Mouse (Mus musculus) left cerebral cortex, postnatal 10 days (tissue): ENCODE results near the gene Per1. TPM values are rescaled to one million over a fixed set of nuclear protein-coding genes. Genes with fewer than 3 reads are reported as not detected.
A peak's percentile ranks its signal among the peaks of the same experiment; 100 is the strongest.

Experiments used
- DNase-seq, 2 experiments: peaks; one replicate each; pipeline ENCODE4 v3.0.0; 2021 to 2022; ENCODE audit warnings: low spot score in 2 of 2, mixed read lengths in 1 of 2; ENCODE audit errors: extremely low spot score in 1 of 2
- intact Hi-C: fragments of 180-260 bp; cut with DNase I; formaldehyde crosslinking; loops from one replicate; pipeline ENCODE4 v1.15.1; 2025
- total RNA-seq, 2 experiments: library from RNA; stranded (reverse); gene quantifications; 2 replicates each; pipeline ENCODE4 v1.2.3; 2021

The Per1 gene
- total RNA-seq, 2 experiments from 2014 or later: 71.2 to 83.9 TPM

GRCm38 (mm10) chr11:69121001-69121740, 26.2 kb downstream of the Per1 start:
- intact Hi-C loops: no loop called here
- DNase-seq: peak in 1 of 2 experiments; percentile 49

- intact Hi-C loops: no loop called here
- DNase-seq: peak in 1 of 2 experiments; percentile 81
Observed at GRCm38 (mm10) chr11:69121741-69122335, 26.8 kb downstream of the Per1 start.

DNA sequence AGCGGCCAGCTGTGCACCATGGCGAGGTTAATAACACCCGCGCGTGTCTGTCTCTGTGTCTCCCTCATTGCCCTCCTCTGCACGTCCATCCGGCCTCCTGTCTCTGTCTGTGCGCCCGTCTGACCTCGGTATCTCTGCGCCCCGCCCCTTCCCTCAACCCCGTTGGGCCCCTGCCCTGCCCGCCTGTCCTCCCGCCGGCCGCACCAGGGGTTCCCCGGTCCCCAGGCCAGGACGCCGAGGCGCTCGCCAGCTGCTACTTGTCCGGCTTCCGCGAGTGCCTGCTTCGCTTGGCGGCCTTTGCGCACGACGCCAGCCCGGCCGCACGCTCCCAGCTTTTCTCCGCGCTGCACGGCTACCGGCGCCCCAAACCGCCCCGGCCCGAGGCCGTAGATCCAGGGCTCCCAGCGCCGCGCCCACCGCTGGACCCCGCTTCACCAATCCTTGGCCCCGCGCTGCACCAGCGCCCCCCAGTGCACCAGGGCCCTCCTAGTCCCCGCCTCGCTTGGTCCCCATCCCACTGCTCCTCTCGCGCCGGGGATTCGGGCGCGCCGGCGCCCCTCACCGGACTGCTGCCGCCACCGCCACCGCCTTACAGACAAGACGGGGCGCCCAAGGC, 27.4 kb downstream of the Per1 start, which contains the start of gene 9130213A22Rik:
9130213A22Rik (minus strand) TSS at position 254 of the 616 bp plus-strand sequence.
- intact Hi-C loops: no loop called here
- peak; percentile 84 to 95 for DNase-seq

DNA sequence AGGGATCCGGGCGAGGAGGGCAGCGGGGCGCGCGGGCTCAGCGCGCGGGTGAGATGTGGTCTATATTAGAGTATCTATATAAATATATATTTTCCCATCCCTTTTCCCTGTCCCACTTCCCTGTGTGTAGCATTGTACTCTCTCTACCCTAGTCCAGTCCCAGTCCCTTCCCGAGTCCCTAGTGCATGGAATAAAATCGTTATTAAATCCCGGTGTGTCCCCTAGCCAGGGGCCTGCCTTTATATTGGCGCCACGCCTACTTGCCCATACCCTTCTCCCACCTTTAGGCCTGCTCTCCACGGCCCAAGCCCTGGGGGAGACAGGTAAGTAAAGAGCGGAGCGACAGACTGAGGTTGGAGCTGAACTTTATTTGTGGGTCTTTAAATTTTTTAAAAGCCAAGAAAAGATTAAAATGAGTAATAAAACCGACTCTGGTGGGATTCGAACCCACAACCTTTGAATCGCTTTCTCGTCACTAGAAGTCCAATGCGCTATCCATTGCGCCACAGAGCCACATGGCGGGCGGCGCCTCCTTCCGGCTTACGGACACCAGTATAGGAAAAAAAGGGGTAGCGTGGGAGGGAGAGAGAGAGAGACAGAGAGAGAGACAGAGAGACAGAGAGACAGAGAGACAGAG, 28.2 kb downstream of the Per1 start:
- intact Hi-C loops: no loop called here
- peak; percentile 91 to 94 for DNase-seq

DNA sequence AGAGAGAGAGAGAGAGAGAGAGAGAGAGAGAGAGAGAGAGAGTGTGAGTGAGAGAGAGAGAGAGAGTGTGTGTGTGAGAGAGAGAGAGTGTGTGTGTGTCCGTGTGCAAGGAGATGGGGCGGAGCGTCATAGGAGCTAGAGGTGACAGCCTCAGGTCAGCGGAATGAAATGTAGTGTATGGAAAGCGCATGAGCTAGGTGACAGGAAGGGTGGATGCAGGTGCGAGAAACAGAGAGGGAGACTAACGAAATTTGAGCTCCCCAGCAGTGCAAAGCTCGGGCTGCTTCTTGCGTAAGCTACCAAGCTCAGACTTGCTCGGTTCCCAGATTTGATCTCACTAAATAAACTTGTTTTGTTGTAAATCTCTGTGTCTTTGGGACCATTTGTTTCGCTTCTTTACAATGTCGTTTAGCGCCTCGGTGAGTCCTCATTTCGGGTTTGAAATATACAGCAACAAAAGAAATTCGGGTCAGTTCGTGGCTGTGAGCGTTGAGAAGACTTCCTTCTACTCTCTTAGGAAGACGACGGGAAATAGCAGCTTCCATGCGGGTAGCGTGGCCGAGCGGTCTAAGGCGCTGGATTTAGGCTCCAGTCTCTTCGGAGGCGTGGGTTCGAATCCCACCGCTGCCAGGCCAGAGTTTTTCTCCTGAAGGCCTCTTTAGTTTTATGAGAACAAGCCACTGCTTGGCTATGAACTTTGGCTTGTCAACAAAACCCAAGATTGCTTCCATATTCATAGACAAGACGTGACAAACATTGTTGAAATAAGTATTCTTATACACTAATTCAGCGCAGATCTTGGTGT, 28.9 kb downstream of the Per1 start:
- intact Hi-C loops: loop anchor here (1.0 kb wide), 1 partner anchor 61 kb away; no protein-coding TSS in a partner anchor
- peak; percentile 90 to 92 for DNase-seq

- peak; percentile 64 to 80 for DNase-seq
- intact Hi-C loops: loop anchor here (1.0 kb wide), 1 partner anchor 61 kb away; no protein-coding TSS in a partner anchor
Observed at GRCm38 (mm10) chr11:69124498-69124847, 29.5 kb downstream of the Per1 start.

- intact Hi-C loops: no loop called here
- DNase-seq: peak; percentile 79 to 82
Observed at GRCm38 (mm10) chr11:69125041-69125851, 30.2 kb downstream of the Per1 start.

- DNase-seq: no peak
- intact Hi-C loops: no loop called here
Observed at GRCm38 (mm10) chr11:69125852-69125918, 30.7 kb downstream of the Per1 start, which contains the start of gene Aloxe3. Gene Aloxe3 (plus strand): TSS chr11:69125896.

DNA sequence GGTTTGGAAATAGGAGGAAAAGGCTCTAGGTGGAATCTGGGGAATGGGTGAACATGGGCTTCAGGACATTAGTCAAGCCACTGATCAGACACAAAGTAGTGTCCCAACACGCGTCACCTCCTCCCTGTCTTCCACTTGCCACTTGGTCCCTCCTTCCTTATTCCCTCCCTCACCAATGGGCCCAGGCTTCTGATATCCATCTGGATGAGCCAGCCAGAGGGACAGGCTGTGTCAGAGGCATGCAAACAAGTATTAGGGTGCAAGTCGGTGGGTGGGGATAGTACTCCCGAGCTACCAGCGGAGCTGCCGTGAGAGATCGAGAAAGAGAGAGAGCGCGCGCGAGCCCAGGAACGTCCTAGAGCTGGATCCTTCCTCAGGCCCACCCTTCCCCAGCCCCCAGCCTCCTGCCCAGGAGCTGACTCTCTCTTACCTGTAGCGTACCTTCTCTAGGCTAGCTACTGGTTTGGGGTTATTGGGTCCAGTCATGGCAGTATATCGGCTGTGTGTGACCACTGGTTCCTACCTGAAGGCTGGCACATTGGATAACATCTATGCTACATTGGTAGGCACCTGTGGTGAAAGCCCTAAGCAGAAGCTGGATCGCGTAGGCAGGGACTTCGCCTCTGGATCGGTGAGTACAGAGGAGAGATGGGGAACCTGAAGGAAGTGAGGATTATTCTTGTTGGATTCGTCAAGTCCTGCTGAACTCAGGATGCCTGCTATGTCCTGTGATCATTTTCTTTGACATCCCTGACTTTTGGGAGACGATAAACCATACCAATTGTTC, 31.1 kb downstream of the Per1 start:
- DNase-seq: peak in 1 of 2 experiments; percentile 46
- intact Hi-C loops: no loop called here

- DNase-seq: no peak
- intact Hi-C loops: no loop called here
Observed at GRCm38 (mm10) chr11:69126706-69127095, 31.7 kb downstream of the Per1 start.

GRCm38 (mm10) chr11:69128426-69129122, 33.6 kb downstream of the Per1 start:
- DNase-seq: no peak
- intact Hi-C loops: no loop called here

DNA sequence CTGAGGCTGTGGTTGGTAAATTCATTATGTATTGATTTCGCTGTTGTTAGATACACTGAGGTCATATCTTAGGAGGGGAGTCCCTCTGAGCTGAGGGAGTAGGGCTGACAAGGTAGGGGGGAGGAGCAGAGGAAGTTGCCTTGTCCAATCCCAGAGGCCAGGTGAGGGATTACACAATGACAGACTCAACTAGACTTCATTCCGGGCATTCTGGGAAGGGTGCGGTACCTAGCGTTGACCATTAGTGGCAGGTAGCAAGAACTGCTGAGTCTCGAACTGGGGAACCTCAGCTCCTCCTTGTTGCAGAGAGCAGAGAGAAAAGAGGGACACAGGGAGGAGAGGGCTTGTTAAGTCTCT, 38.5 kb downstream of the Per1 start:
- no peak for DNase-seq
- intact Hi-C loops: no loop called here

DNA sequence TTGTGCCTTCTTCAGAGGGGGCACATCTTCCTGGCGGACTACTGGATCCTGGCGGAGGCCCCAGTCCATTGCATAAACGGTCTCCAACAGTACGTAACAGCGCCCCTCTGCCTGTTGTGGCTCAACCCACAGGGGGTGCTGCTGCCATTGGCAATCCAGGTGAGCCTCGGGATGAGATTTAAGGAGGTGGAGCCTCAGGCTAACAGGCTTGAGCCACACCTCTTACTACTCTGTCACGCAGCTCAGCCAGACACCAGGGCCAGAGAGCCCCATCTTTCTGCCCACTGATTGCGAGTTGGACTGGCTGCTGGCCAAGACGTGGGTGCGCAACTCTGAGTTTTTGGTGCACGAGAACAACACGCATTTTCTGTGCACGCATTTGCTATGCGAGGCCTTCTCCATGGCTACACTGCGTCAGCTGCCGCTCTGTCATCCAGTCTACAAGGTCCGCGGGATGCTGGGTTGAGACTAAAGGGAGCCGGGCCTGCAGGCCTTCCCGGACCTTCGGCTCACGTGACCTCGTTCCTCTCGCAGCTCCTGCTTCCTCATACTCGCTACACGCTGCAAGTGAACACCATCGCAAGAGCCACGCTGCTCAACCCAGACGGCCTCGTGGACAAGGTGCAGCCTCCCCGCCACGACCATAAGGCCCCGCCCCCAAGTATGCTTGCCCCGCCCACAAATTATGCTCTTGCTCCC, 39.1 kb downstream of the Per1 start:
- peak; percentile 76 to 86 for DNase-seq
- intact Hi-C loops: no loop called here

DNA sequence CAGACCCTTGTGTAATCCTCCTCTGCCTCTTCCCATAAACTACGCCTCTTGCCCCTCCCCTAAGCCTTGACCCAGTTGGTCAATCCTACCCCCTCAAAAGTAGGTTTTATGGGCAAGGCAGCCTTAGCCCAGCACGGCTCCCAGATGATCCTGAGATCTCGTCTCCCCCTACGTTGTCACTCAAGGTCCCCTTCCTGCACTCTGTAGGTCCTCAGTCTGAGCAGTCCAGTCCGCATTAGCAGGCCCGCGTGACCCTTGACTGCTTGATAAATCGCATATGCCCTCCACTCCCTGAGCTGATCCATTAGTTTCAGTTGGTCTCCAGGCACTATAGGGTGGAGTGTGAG, 39.6 kb downstream of the Per1 start:
- DNase-seq: no peak
- intact Hi-C loops: no loop called here

- no peak for DNase-seq
- intact Hi-C loops: no loop called here
Observed at GRCm38 (mm10) chr11:69135361-69135760, 40.3 kb downstream of the Per1 start.

GRCm38 (mm10) chr11:69147546-69147945, 52.5 kb downstream of the Per1 start:
- no peak for DNase-seq
- intact Hi-C loops: no loop called here

DNA sequence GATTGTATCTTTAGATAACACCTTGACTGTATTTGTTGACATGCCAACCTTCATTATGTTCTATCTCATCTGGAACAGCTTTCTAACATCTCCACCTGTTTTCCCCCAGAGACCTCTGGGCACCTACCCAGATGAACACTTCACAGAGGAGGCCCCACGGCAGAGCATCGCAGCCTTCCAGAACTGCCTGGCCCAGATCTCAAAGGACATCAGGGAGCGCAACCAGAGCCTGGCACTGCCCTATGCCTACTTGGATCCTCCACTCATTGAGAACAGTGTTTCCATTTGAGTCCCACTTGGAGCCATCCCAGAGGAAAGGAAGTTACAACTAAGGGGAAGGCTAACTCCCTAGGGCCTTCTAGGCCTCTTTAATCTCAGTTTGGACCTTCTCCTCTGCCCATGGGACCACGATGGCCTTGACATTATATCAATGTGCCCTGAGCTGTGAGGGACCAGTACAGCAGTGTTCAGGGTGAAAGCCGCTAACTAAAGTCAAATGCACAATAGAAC, 53.5 kb downstream of the Per1 start:
- intact Hi-C loops: no loop called here
- no peak for DNase-seq
